Mouse (Mus musculus) thymus, adult 2 months (tissue): ENCODE measurements around the gene Dnaaf1.

ENCODE experiments used
- CTCF ChIP-seq: fragments of 200-500 bp; IDR thresholded peaks from 2 replicates; pipeline ENCODE4 v1.5.1; 2012; ENCODE audit warnings: mild to moderate bottlenecking, control low read depth, low read length, moderate library complexity, borderline replicate concordance; ENCODE audit not compliant: control insufficient read depth, poor library complexity, insufficient read depth; ENCODE audit errors: extremely low read depth
- POLR2A ChIP-seq: fragments of 200-500 bp; IDR thresholded peaks from 2 replicates; pipeline ENCODE4 v1.6.1; 2012; ENCODE audit warnings: mild to moderate bottlenecking, low read length, control low read depth, moderate library complexity; ENCODE audit not compliant: control insufficient read depth, poor library complexity, insufficient read depth; ENCODE audit errors: extremely low read depth

DNA sequence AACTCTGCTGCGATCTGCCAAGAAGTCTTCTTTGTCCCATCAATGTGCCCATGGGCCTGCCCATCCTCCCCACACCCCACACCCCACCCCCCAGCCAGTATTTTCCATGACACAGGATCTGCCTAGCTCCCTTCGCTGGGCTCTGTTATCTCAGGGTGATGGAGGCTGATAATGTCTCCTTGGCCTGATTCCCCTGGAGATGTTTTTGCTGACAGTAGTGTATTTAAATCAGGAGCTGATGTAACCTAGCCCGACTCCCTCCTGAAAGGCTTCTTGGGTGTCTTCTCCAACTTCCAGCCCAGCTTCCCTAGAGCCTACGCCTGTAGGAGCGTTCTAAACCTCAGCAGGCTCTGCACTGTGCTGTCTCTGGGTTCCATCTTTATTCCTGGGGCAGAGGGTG is 43.9 kb downstream of the Dnaaf1 start:
- TF ChIP-seq POLR2A (no peak), CTCF (no peak)
